Mouse (Mus musculus): ENCODE measurements around the gene Tom1l2.

GRCm38 (mm10) chr11:60308506-60309116 is 44.1 kb downstream of the Tom1l2 start:
- TF ChIP-seq CTCF (conservative IDR thresholded peaks at IDR 0.05; ENCODE audit: low read length) (no peak), NANOG (IDR thresholded peaks at IDR 0.05; ENCODE audit: borderline replicate concordance, low read length) (no peak), POU5F1 (IDR thresholded peaks at IDR 0.05; ENCODE audit: borderline replicate concordance, low read length) (no peak)
